Mouse (Mus musculus) gastrocnemius, postnatal 36 days (tissue): Measurements from ENCODE around the gene Dock6. TPM values are rescaled to one million over a fixed set of nuclear protein-coding genes. Genes with fewer than 3 reads are reported as not detected.
"Not testable (repeated sequence)": the region's sequence is repeated elsewhere in the genome, so short reads cannot be mapped to it uniquely, and the experiment has no call there.

Experiments
- DNase-seq, 2 experiments: peaks; one replicate each; pipeline ENCODE4 v3.0.0; 2022
- intact Hi-C: fragments of 180-260 bp; cut with DNase I; formaldehyde crosslinking; loops from one replicate; pipeline ENCODE4 v1.15.1; 2025
- total RNA-seq, 2 experiments: library from RNA; stranded (reverse); gene quantifications; 2 replicates each; pipeline ENCODE4 v1.2.3; 2021

Dock6 gene
- total RNA-seq, 2 experiments from 2014 or later = 10.1 to 12.5 TPM

DNA sequence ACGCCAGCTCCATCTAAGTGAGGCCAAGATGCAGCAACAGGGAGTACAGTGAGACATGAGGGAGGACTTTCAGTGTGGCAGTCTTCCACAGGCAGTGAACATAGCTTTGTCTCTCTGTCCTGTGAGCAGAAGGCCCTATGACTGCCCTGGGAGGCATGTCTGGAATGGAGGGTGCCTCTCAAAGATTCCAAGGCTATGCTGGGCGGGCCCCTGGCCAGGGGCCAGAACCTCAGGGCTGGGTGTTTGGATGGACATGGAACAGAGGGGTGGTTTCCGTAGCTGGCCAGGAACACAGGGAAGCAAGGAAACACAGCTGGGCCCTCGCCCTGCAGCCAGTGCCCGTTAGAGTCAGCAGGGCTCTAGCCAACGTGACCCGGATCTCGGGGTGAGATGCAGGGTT, 60.6 kb downstream of the Dock6 start:
- DNase-seq = peak; percentile 49 to 65
- intact Hi-C loops = no loop called here

DNA sequence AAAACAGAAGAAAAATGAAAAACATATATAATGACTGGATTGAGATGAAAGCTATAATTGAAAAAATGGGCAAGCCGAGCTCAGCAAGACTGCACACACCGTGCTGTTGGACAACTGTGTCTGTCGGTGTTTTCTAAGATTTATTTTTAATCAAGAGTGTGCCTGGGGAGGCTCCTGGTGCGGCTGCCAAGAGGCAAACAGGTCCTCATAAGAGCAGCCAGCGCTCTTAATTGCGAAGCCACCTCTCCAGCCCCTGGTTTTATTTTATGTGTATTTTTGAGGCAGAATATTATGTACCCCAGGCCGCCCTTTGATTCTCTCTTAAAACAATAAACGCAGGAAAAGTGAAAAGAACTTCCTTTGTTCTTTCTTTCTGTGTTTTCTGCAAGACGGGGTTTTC, 64.2 kb downstream of the Dock6 start:
- no peak for DNase-seq
- intact Hi-C loops = no loop called here

DNA sequence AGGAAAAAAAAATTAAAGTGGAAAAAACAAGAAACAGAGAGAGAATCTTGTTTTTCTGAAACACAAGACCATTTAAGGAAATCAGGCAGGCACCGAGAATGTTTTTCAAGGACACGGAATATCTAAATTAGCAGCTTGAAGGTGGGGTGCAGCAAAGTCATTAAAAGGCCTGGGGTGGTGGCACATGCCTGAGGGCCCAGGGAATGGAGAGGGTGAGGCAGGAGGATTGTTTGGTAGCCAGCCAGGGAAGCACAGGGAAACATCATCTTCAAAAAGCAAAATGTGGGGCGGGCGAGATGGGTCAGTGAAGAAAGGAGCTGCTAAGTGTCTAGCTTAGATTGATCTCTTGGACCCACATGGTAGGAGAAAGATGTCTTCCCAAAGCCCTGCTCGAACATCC, 64.8 kb downstream of the Dock6 start:
- intact Hi-C loops = no loop called here
- DNase-seq = no peak

DNA sequence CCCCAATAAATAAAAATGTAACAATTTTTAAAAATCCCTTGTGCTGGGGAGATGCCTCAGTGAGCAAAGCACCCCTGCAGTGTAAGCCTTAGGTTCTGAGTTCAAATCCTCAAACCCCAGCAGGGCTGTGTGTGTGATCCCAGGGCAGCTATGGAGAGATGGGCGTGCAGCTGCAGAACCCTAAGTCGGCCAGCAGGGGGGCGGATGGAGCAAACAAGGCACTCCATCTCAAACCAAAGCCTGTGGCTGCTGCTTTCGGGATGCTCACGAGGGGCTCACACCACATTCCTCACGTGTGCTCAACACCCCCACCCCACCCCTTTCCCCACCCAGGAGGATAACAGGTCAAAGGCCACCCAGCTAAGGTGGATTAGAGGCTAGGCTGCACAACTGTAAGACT, 65.5 kb downstream of the Dock6 start:
- intact Hi-C loops = no loop called here
- DNase-seq = peak; percentile 60

DNA sequence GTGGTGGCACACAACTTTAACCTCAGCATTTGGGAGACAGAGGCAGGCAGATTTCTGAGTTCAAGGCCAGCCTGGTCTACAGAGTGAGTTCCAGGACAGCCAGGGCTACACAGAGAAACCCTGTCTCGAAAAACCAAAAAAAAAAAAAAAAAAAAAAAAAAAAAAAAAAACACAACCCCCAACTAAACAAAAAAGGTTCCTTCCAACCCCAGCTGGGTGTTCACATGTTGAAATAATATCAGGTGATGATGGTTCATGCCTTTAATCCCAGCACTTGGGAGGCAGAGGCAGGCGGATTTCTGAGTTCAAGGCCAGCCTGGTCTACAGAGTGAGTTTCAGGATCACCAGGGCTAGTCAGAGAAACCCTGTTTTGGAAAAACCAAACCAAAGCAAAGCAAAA, 66.1 kb downstream of the Dock6 start:
- DNase-seq, intact Hi-C loops: not testable (repeated sequence)

DNA sequence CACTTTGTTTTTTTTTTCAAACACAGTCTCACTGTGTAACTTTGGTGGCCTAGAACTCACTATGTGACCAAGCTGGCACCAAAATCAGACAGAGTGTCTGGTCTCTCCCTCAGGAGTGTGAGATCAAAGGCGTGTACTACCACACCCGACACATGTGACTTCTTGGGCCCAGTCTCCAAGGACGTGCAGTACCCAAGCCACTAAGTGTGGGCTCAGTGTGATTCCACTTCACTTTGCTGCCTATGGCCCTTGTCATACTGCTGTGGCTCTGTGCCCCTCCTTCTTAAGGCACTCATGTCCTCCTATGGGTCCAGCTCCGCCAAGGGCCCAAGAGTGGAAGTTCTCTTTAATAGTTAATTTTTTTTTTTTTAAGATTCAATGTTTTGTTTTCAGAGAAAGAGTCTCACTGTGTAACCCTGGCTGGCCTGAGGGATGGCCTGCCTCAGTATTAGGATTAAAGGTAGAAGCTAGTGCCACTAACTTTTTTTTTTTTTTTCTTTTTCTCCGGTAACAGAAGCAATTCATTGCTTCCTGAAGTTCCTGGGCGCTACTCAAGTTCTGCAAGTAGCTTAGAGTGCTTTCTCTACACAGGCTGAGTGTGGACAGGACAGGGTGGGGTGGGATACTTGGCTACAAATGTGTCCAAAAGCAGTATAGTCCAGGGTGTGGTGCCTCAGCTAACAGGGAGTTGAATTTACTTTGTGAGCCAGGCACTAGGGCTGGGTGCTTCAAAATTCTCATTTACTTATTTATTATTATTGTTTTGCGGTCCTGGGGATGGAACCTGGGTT, 67.7 kb downstream of the Dock6 start:
- intact Hi-C loops = no loop called here

DNA sequence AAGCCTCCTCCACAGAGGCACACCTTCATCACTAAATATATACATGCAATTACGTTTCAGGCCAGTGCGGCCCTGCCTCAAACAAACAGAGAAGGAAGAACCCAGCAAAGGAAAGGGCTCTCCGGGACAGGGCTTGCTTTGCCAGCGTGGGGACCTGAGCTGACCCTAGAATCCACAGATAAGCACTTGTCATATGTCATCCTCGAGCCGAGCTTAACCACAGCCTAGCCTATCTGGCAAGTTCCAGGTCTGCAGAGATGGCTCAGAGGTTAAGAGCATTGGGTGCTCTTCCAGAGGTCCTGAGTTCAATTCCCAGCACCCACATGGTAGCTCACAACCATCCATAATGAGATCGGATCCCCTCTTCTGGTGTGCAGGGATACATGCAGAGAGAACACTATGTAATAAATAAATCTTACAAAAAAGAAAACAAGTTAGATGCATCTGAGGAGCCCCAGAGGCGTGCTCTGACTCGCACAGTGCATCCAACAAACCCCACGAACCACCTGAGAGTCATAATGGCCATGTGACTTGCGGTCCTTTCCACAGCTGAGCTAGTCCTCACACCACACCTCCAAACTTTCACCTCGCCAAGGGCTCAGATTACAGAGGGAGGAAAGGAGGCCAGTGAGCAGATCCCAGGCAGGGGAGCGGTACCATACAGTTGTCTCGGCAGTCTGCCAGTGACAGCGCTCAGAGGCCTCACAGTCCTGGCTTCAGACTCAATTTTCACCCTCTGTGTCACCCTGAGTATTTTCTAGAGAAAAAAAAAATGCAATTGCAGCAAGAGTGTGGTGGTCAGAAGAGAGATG, 70.6 kb downstream of the Dock6 start:
- peak in 1 of 2 experiments; percentile 53 for DNase-seq
- intact Hi-C loops = no loop called here

More for the DNA sequence above, 67.7 kb downstream of the Dock6 start:
- no peak for DNase-seq

DNA sequence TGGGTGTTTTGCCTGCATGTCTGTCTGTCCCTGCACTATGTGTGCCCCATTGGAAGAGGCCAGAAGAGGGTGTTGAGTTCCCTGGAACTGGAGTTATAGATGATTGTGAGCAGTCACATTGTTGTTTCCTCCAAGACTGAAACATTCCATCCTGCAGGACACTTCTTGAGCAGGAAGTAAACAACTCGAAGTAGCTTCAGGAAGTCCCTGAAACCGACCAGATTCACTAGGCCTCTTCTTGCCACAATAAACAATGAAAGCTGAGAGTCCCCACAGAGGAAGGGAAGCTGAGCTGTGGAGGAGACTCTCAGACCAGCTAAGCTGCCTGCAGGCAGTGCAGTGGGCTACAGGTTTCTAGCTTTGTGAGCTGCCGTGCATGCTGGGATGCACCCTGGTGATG, 74.7 kb downstream of the Dock6 start:
- intact Hi-C loops = no loop called here
- DNase-seq = no peak

DNA sequence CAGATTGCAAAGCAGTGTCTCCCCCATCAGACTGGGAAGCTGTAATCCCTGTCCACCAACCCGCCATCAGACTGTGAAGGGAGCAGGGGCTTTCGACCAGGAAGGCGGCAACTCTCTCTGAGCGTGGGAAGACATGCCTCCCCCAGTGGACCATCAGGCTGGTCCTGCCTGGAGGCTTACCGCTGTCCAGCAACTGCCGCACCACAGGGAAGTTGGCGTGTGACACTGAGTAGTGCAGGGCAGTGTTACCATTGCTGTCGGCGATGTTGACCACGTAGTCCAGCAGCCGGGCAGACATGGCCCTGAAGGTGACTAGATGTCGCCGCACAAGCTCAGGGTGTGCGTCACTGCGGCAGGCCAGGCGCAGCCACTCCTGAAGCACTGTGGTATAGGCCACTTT, 78.1 kb downstream of the Dock6 start:
- intact Hi-C loops = no loop called here

DNA sequence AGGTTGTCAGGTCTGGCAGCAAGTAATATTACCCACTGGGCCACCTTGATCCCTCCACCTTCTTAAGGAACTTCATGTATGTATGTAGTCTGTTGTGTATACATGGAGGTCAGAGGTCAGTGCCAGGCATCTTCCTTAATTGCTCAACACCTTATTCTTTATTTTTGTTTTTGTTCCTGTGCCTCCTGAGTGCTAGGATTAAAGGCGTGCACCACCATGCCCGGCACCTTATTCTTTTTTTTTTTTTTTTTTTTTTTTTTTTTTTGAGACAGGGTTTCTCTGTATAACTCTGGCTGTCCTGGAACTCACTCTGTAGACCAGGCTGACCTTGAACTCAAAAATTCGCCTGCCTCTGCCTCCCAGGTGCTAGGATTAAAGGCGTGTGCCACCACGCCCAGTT, 79.0 kb downstream of the Dock6 start:
- DNase-seq, intact Hi-C loops: not testable (repeated sequence)

More for the DNA sequence above, 78.1 kb downstream of the Dock6 start:
- no peak for DNase-seq

DNA sequence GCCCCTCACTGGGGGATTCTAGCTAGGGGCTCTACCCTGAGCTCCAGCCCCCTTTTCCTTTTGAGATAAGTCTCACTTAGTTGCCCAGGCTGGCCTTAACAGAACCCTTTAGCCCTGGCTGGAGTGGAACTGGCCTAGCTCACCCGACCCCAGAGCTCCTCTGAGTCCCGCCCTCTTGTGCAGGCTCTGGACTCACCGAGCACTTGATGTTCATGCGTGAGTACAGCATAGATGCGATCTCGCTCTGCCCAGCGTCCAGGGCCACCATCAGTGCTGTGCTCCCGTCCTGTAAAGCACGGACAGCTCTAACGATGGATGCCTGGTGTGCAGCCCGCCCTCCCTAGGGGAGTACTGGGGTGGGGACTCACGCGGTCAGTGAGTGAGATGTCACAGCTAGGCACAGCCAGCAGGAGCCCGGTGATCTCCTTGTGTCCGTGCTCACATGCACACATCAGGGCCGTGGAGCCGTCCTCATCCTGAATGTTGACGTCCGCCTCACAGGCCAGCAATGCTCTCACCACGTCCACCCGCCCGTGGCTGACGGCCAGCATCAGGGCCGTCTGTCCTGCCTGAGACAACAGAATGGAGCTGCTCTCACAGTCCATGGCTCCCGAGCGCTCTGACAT, 82.8 kb downstream of the Dock6 start:
- intact Hi-C loops = no loop called here
- no peak for DNase-seq

DNA sequence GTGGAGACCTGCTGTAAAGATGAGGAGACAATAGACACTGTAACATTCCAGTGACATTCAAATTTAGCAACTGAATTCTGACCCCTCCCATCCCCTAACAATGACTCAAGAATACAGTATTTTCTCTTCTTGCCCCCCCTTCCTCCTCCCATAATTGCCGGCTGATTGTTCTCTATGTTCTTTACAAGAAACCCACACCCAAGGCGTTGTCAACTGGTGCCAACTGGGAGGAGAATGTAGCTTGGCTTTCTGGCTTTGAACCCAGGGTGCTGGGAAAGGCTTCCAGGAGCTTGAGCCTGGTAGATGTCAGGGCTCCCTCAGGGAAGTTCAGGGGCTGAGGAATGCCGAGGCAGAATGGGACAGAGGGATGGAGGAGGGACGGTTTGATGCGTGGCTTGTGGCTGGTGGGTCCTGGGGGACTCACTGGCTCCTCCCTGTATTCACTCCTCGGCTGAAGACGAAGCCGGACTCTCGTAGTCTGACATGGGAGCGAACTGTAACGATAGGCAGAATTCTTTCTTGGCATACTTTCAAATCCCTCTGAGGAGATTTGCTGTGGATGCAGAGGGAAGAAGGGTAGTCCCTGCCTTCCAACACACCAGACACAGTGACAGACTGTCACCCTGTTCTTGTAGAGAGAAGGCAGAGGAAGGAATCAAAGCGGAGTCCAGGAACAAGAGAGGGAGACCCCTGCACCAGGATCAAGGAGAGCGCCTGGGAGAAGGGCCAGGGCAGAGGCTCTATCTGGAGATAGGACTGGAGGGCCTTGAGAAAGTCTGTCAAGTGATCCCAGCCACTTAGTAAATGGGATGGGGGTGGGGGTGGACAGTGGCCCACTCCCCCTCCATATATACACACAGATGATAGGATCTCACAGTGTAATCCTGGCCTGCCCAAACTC, 83.7 kb downstream of the Dock6 start:
- intact Hi-C loops = no loop called here
- DNase-seq = peak; percentile 41 to 44

DNA sequence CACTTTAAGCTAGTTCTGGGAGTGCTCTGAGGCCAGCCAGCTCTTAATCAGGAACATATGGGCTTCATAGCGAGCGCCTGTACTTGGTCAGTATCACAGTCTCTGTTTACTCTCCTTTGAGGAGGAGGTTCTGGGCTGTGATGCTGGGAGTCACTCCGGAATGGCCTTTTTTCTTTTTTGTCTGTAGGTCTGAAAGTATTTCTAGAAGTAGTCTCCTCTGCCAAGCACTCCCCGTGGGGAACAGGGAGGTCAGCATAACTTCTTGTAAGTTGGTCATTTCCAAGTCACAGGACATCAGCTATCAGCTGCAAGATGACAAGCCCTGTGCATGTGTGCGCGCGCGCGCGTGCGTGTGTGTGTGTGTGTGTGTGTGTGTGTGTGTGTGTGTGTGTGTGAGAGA, 84.5 kb downstream of the Dock6 start:
- DNase-seq = peak in 1 of 2 experiments; percentile 62
- intact Hi-C loops = no loop called here

DNA sequence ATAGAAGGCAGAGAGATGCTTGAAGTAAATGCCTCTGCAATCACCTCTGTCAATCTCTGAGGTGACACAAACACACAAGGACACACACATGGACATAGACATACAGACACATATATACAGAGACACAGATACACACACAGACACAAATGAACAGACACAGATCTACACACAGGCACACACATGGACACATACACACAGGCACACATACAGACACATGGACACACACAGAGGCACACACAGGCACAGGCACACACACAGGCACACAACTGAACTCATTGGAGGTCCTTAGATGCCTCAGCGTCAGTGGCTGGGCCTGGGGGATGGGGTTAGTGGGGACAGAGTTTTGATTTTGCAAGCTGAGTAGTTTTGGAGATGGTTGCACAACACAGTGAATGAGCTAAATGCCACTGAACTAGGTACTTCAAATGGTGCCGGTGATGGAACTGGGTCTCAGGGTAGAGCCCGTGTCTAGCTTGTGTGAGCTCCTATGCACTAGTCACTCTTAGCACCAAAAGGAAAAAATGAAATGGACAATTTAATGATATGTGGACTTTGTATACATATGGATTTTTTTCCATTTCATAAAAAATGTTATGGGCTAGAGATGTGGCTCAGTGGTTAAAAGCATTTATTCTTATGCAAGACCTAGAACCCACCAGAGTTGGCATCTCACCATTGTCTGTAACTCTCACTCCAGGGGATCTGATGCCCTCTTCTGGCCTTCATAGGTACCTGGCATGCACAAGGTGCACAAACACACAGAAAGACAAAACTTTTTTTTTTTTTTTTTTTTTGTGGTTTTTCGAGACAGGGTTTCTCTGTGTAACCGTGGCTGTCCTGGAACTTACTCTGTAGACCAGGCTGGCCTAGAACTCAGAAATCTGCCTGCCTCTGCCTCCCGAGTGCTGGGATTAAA, 88.1 kb downstream of the Dock6 start:
- intact Hi-C loops = no loop called here
- no peak for DNase-seq

DNA sequence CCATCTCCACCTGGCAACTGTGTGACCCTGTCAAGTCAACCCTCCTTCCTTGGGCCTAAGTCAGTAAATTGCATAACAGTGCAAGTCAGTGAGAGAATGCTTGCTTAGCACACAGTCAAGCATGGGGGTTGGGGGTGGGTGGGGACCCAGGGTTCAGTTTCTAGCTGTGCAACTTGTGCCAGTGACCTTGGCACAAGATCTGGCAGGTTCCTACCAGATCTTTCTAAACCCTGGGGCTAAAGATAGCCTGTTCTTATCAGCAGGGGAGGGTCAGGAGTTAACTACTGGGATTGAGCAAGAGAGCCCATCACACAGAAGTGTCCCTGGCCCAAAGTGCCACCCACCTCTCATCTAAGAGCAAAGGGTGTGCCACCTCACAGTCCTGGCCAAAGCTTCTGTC, 90.3 kb downstream of the Dock6 start:
- intact Hi-C loops = no loop called here
- no peak for DNase-seq

DNA sequence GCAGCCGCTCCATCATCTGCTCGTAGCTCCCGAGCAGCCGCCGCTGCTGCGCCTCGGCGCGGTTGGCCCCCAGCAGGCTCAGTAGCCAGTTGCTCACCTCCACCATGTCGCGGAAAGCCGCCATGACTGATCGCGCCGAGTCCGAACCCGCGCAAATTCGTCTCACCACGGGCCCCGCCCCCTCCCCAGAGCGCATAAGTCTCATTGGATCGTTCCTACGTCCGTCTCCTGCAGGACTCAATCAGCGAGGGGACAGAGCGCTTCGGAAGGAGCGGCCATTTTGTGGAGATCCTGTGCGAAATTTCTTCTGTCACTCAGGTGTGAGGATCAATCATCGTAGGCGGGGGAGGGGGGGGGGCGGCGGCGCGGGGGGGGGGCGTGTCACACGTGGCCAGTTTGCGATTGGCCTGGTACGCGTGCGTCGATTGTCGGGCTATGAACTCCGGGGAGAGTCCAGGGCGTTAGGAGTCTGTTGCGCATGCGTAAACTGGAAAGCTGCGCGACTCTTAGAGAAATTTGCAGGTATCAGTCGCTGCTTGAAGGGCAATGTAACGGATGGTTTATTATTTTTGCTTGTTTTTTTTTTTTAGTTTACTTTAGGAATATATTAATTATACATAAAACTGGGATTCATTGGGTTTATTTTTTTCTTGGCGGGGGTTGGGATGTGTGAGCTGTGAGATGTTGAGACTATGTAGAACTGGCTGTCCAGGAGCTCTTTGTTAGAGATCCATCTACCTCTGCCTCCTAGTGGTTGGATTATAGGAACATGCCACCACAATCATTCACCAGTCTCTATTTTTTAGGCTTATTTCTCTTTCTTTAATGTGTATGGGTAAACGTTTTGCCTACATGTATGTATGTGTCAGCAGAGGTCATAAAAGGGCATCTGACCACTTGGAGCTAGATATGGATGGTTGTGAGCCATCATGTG, 92.0 kb downstream of the Dock6 start, which contains the start of gene Spc24:
Gene Spc24 (minus strand): TSS at position 149 of the 934 bp plus-strand sequence.
- intact Hi-C loops = no loop called here
- DNase-seq = peak; percentile 90 to 92

DNA sequence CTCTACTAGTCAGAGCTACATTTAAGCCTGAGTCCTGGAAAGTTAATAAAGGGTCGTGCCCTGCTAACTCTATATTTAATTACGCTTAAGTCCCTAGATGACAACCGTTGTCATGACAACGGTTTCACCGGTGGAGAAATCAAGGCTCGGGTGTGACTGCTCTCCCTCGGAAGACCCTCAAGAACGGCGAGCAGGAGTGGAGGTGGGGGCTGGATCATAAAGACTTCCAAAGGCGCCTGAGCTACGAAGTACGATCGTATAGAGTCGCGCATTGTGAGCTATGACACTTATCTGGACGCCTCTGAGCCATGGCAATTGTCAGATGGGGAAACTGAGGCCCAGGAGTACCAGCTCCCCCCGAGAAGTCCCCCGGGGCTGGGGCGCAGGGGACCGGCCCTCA, 92.7 kb downstream of the Dock6 start:
- no peak for DNase-seq
- intact Hi-C loops = no loop called here
